Mouse (Mus musculus) lung, postnatal 10 days (tissue): Measurements from ENCODE around the gene Lpin2.

Source experiments
- DNase-seq: peaks from one replicate; pipeline ENCODE4 v3.0.0; 2021

Lpin2 gene

GRCm38 (mm10) chr17:71204809-71205091, 22.4 kb downstream of the Lpin2 start:
- DNase-seq, result no peak

GRCm38 (mm10) chr17:71206136-71206893, 24.0 kb downstream of the Lpin2 start:
- no peak for DNase-seq

- no peak for DNase-seq
These were observed 24.9 kb downstream of the Lpin2 start for GRCm38 (mm10) chr17:71207268-71207667.

DNA sequence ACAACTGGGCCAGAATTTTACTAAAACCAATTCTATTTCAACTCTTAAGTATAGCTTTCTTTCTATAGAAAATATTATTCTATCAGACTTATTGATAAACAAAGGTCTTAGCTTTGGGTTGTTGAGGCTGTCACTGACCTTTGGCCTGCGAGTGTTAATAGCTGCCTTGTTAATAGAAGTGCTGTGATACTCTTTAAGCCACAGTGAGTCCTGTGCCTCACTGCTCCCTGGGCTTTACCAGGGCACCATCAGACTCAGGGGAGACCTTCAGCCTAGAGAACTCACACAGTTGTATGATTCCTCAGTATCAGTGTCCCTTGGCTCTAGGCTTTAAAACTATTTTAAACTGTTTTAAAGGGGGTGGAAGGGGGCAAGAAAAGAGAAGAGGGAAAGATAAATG, 26.0 kb downstream of the Lpin2 start:
- no peak for DNase-seq

DNA sequence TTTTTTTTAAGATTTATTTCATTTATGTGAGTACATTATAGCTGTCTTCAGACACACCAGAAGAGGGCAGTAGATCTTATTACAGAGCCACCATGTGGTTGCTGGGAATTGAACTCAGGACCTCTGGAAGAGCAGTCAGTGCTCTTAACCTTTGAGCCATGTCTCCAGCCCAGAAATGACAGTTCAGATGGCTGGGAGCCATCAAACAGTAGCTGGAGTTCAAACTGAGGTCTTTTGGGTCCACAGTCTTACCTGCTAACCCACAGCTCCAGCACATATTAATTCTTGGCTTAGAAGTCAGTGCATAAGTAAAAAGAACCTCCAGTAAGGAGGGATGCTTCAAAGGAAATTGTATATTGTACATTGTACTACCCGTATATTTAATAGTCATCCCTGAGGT, 26.6 kb downstream of the Lpin2 start:
- no peak for DNase-seq

- no peak for DNase-seq
These were observed 27.6 kb downstream of the Lpin2 start for GRCm38 (mm10) chr17:71209936-71210335.

DNA sequence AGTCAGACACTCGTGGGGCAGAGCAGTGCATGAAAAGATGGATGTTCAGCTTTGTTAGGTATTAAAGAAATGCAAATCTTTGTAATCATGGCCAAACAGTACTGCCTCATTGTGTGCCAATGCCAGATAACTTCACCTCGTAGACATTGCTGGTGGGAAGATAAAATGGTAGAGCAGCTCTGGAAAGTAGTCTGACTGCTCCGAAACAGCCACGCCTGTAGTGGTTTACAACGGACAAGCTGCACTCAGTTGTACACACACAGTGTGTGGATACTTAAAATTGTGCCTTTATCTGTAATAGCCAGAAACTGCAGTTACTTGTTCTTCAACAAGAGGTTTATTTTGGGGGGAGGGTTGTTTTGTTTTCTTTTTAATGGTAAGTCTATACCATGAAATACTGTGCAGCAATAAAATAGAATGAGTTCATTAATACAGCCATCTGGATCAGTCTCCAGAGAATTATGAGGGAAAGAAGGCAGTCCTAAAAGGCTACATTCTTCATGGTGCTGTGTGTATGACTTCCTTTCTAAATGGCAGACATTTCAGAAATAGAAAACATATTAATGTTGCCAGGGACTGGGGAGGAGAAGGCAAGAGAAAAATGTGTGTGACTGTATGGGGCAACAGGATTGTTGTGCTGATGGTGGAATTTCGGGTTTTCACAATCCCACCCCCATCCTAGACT, 29.7 kb downstream of the Lpin2 start:
- no peak for DNase-seq

GRCm38 (mm10) chr17:71213666-71214065, 31.3 kb downstream of the Lpin2 start:
- no peak for DNase-seq

- no peak for DNase-seq
These were observed 32.3 kb downstream of the Lpin2 start for GRCm38 (mm10) chr17:71214514-71215240.

DNA sequence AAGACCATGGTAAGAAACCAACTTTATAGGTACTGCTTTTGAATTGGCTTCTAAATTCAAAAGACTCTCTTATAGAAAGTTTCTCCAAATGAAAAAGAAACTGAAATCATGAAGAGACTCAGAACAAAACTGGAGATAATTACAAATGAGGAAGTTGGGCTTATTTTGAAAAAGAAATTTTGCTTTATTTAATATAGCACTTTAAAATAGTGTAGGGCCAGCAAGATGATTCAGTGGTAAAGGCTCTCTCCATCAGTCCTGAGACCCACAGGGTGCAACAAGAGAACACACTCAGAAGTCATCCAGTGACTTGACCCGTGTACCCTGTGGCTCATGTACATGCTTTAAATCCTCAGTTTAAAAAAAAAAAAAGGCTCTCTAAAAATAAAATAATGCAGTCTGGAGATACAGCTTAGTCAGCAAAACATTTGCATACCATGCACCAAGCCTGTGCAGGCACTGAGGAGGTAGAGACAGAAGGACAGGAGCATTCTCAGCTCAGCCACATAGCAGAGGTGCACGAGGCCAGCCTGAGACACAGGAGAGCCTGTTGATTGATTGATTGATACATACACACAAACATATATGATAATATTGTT, 33.0 kb downstream of the Lpin2 start:
- DNase-seq, result no peak

GRCm38 (mm10) chr17:71216263-71216662, 33.9 kb downstream of the Lpin2 start:
- no peak for DNase-seq

DNA sequence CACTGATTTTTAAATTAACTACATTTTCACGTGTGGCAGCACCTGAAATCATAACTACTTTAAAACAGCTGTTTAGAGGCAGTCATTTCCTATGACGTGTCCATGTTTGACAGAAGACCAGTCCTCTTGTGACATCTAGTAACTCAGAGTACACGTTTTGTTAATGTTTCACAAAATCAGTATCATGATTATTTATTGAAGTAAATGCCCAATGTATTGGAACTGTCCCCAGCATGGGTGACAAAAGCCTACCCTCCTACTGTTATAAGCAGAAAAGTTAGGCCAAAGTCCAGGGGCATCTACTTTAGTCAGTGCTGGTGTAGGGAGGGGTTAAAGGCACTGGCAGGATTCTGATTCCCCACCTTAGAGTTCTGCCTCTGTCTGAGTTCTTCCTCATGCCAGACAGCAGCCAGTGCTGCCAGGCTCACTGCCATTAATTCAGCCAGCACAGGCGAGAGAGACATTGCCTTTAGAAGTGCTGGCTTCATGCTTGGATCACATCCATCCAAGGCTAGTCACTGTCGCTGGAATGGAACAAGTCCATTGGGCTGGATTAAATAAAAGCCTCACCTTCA, 34.8 kb downstream of the Lpin2 start:
- DNase-seq, result no peak

- DNase-seq, result no peak
These were observed 39.0 kb downstream of the Lpin2 start for GRCm38 (mm10) chr17:71221383-71221782.

GRCm38 (mm10) chr17:71223676-71224075, 41.3 kb downstream of the Lpin2 start:
- DNase-seq, result no peak

- DNase-seq, result no peak
These were observed 42.2 kb downstream of the Lpin2 start for GRCm38 (mm10) chr17:71224521-71224920.

GRCm38 (mm10) chr17:71225091-71225490, 42.7 kb downstream of the Lpin2 start:
- DNase-seq, result peak; percentile 34

GRCm38 (mm10) chr17:71227128-71227895, 45.0 kb downstream of the Lpin2 start:
- no peak for DNase-seq

DNA sequence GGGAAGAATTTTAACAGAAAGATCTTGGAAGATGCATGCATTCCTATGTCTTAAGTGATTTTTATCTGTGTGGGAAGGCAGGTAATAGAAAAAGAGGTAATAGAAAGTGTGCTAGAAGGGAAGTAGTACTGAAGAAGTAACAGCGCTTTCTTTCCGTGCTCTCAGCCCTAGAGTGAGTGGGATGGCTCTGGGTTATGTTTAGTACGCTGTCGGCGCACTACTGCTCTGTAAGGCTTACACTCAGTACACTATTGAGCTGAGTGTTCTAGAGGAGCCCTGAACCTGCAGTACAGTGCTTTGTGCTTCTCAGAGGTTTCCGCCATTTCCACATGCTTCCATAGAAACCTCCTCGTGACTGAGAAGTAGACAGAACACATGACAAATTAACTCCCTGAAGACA, 46.3 kb downstream of the Lpin2 start:
- DNase-seq, result no peak

GRCm38 (mm10) chr17:71230108-71230709, 47.8 kb downstream of the Lpin2 start:
- DNase-seq, result no peak

GRCm38 (mm10) chr17:71231998-71232397, 49.6 kb downstream of the Lpin2 start:
- DNase-seq, result no peak

DNA sequence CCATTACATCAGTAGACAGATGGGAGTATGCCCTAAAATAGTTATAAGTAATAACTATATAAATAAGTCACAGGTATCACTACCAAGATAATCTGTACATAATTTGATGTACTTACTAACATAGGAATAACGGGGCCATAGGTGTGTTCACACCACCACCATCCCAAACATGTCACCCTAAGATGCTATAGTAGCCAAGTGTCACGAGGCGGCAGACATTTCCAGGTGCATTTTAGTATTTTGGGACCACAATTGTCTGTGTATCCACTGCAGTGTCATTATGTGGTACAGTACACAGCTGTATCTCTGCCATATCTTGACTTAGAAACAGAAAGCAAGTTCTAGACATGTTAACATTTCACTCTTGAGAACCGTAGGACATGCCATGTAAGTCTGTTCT, 50.9 kb downstream of the Lpin2 start:
- no peak for DNase-seq

DNA sequence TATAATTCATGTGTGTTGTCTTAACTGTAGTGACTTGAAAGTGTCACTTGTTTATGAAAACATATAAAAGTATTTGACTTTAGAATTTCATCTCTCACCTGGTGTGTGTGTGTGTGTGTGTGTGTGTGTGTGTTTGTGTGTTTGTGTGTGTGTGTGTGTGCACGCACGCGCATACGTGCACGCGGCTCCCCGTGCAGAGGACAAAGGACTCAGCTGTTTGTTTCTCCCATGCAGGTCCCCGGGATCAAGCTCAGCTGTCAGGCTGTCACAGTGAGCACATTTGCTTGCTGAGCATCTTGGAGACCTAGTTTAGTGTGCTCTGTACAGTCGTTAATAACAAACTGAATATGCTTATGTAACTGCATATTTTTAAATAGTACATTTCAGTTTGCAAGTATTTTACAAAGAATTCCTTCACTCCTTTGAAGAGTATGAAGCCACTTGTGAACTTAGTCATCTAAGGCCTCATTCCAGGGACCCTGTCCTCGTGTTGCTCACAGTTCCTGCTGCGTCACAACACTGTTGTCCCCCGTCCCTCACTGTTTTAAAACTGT, 51.8 kb downstream of the Lpin2 start:
- DNase-seq, result no peak
